Mouse (Mus musculus): ENCODE measurements around the gene H2-Ob.

H2-Ob gene

GRCm38 (mm10) chr17:34240366-34240765 is 1.7 kb downstream of the H2-Ob start:
- in situ Hi-C loops (cut with MboI; ENCODE audit: low sequenced_read_pairs): no loop called here

- in situ Hi-C loops (cut with MboI; ENCODE audit: low sequenced_read_pairs): no loop called here
Measured at GRCm38 (mm10) chr17:34240916-34241315, 2.2 kb downstream of the H2-Ob start.

GRCm38 (mm10) chr17:34244656-34245055 is 6.0 kb downstream of the H2-Ob start:
- in situ Hi-C loops (cut with MboI; ENCODE audit: low sequenced_read_pairs): no loop called here

GRCm38 (mm10) chr17:34247047-34247446 is 8.3 kb downstream of the H2-Ob start:
- in situ Hi-C loops (cut with MboI; ENCODE audit: low sequenced_read_pairs): no loop called here

- in situ Hi-C loops (cut with MboI; ENCODE audit: low sequenced_read_pairs): no loop called here
Measured at GRCm38 (mm10) chr17:34248764-34249163, 10.1 kb downstream of the H2-Ob start.

- in situ Hi-C loops (cut with MboI; ENCODE audit: low sequenced_read_pairs): no loop called here
Measured at GRCm38 (mm10) chr17:34249361-34249760, 10.7 kb downstream of the H2-Ob start.

- in situ Hi-C loops (cut with MboI; ENCODE audit: low sequenced_read_pairs): no loop called here
Measured at GRCm38 (mm10) chr17:34249878-34250277, 11.2 kb downstream of the H2-Ob start.

- in situ Hi-C loops (cut with MboI; ENCODE audit: low sequenced_read_pairs): no loop called here
Measured at GRCm38 (mm10) chr17:34251666-34252065, 13.0 kb downstream of the H2-Ob start.

GRCm38 (mm10) chr17:34256501-34256900 is 17.8 kb downstream of the H2-Ob start:
- in situ Hi-C loops (cut with MboI; ENCODE audit: low sequenced_read_pairs): no loop called here

GRCm38 (mm10) chr17:34257594-34258375 is 19.1 kb downstream of the H2-Ob start, which contains the start of gene H2-Ab1:
Gene H2-Ab1 (plus strand): TSS chr17:34257689.
- in situ Hi-C loops (cut with MboI; ENCODE audit: low sequenced_read_pairs): no loop called here

GRCm38 (mm10) chr17:34260551-34260950 is 21.8 kb downstream of the H2-Ob start:
- in situ Hi-C loops (cut with MboI; ENCODE audit: low sequenced_read_pairs): no loop called here

- in situ Hi-C loops (cut with MboI; ENCODE audit: low sequenced_read_pairs): no loop called here
Measured at GRCm38 (mm10) chr17:34261502-34261901, 22.8 kb downstream of the H2-Ob start.

GRCm38 (mm10) chr17:34263068-34263467 is 24.4 kb downstream of the H2-Ob start:
- in situ Hi-C loops (cut with MboI; ENCODE audit: low sequenced_read_pairs): no loop called here

GRCm38 (mm10) chr17:34263811-34264371 is 25.2 kb downstream of the H2-Ob start:
- in situ Hi-C loops (cut with MboI; ENCODE audit: low sequenced_read_pairs): no loop called here

GRCm38 (mm10) chr17:34264452-34265351 is 26.0 kb downstream of the H2-Ob start:
- in situ Hi-C loops (cut with MboI; ENCODE audit: low sequenced_read_pairs): no loop called here

GRCm38 (mm10) chr17:34268262-34268661 is 29.6 kb downstream of the H2-Ob start:
- in situ Hi-C loops (cut with MboI; ENCODE audit: low sequenced_read_pairs): no loop called here

- in situ Hi-C loops (cut with MboI; ENCODE audit: low sequenced_read_pairs): no loop called here
Measured at GRCm38 (mm10) chr17:34268748-34269147, 30.0 kb downstream of the H2-Ob start.

GRCm38 (mm10) chr17:34269817-34270216 is 31.1 kb downstream of the H2-Ob start:
- in situ Hi-C loops (cut with MboI; ENCODE audit: low sequenced_read_pairs): no loop called here

GRCm38 (mm10) chr17:34270230-34270629 is 31.5 kb downstream of the H2-Ob start:
- in situ Hi-C loops (cut with MboI; ENCODE audit: low sequenced_read_pairs): no loop called here

GRCm38 (mm10) chr17:34270940-34271339 is 32.2 kb downstream of the H2-Ob start:
- in situ Hi-C loops (cut with MboI; ENCODE audit: low sequenced_read_pairs): no loop called here

- in situ Hi-C loops (cut with MboI; ENCODE audit: low sequenced_read_pairs): no loop called here
Measured at GRCm38 (mm10) chr17:34272102-34272501, 33.4 kb downstream of the H2-Ob start.

All from CH12F3 (cell line).